Mouse (Mus musculus): ENCODE data around the gene Fgfr2.
A peak's percentile ranks its signal among the peaks of the same experiment; 100 is the strongest.

GRCm38 (mm10) chr7:132673931-132674755, 449.0 kb downstream of the Fgfr2 start:
- TF ChIP-seq POLR2A (IDR thresholded peaks at IDR 0.05; ENCODE audit: control insufficient read depth, low read depth, low read length) (no peak), CTCF (IDR thresholded peaks at IDR 0.05; ENCODE audit: control insufficient read depth, insufficient read depth, insufficient replicate concordance, low read depth, low read length) (peak; percentile 43; the same call in 1 of the 2 replicates)
